Mouse (Mus musculus) 3T3-L1 (cell line): ENCODE measurements at regions not wholly inside any gene's neighbourhood (a gene's known extent, or its start where the extent isn't known, plus 50 kb on each side); places are given as distances from the start of the nearest gene placed in this dataset.

Source experiments
- DNase-seq: peaks from one replicate; pipeline ENCODE4 v3.0.0-alpha.2; 2015; ENCODE audit warnings: low read depth, low spot score

DNA sequence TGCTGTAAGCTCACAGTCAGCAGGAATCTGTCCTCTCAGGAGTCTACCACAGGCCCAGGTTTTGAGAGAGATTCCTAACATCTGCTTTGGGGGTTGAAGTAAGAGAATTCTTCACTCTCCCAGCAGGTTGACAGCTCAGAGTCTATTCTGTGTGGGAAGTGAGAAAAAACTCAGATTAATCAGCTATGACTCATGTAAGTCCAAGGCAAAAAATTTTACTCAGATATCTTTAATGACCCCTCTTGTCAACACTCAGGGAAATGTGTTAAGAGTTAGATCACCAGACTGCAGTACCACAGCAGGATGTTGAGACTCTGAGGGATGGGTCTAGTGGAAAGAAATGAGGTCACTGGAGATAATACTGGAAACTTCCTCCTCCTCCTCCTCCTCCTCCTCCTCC lies 688.4 kb downstream of the Hs3st4 start:
- DNase-seq = no peak

DNA sequence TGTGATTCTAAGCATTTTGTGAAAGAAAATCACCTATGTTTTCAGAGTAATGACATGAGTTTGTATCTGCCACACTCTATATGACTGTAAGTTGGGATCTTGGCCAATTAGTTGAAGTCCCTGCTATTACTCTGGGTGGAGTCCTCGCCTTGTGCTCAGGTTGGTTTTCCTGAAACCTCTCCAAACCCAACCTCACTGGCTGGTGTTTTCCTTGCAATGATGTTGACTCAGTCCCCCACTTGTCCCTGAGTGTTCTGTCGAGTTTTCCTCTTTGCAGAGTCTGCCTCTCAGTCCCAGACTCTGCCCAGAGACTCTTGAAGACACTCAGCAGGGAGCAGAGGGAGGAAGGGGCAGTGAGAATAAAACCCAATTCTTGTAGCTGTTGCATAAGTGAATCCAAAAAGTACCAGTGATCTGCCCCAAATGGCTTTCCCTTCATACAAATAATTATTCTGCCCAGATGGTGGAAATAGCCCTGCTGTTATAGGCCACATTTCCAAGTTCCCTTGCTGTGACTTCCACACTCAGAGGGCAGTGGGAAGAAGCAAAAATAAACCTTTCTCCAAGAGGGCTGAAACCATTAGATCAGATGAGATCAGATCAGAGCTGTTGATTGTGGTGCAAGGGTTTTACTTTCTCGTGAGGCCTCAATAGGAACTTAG lies 694.3 kb downstream of the Hs3st4 start:
- no peak for DNase-seq

DNA sequence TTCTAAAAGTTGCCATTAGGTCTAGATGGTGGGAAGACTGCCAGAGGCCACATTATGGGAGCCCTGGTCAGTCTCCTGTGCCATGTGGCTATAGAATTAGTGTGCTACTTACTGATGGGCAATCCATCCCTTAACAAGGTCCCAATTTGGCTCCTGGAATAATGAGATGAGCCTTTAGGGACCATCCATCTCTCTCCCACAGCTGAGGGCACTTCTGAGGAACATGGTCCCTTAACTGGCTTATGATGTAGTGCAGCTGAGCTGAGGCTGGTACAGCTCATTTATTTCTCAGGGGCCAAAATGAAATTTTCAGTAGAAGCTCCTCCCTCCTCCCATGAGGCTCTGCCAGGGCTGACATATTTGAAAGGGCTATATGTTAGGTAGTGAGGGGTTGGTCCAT lies 697.9 kb downstream of the Hs3st4 start:
- DNase-seq = no peak

DNA sequence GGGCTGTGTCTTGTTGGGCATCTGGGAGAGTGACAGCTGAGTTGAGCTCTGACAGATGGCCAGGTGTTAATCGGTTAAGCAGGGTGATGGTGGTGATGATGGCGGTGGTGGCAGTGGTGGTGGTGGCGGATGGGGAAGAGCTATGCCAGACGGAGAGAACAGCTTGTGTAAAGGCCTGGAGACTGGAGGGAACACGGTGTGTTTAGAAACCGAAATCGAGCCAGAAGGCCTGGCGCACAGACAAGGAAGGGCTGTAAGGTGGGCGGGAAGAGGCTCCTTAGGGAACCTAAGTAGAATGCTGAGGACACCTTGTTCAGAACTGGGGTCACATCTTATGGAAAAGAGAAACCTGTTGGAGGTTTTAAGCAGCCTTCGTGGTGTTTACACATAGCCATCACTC lies 698.5 kb downstream of the Hs3st4 start:
- no peak for DNase-seq

DNA sequence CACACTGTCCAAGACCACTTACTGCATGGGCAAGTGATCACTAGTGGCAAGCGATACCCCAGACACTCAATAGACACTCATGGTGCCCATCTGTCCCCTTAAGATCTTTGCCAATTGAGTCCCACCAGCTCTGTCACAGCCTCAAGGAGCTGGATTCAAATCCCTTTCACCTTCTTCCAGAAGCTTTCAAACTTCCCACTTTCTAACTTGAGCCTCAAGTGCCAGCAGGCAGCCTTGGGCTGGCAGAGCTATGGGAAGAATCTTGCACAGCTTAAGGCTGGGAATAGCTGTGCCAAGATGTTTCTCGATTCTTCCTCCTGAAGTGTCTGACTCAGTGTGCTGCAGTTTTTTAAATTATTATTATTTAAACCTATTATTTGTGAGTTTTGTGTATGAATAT lies 699.2 kb downstream of the Hs3st4 start:
- DNase-seq = no peak

DNA sequence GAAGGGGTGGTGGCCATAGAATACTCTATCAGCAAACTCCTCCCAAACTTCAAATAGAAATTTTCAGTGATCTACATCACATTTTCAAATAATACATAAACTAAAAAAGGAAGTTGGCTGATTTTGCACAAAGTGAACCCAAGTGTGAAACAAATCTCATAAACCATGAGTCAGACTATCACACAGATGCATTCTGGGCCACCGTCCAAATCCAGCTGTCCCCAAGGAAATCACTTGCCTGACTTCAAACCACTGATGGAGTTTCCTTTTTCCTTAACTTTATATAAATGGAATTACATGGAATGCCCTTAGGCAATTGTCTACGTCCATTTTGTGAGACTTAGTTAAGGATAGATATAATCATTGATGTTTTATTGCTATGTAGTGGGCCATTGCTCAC lies 702.8 kb downstream of the Hs3st4 start:
- DNase-seq = peak; percentile 33

DNA sequence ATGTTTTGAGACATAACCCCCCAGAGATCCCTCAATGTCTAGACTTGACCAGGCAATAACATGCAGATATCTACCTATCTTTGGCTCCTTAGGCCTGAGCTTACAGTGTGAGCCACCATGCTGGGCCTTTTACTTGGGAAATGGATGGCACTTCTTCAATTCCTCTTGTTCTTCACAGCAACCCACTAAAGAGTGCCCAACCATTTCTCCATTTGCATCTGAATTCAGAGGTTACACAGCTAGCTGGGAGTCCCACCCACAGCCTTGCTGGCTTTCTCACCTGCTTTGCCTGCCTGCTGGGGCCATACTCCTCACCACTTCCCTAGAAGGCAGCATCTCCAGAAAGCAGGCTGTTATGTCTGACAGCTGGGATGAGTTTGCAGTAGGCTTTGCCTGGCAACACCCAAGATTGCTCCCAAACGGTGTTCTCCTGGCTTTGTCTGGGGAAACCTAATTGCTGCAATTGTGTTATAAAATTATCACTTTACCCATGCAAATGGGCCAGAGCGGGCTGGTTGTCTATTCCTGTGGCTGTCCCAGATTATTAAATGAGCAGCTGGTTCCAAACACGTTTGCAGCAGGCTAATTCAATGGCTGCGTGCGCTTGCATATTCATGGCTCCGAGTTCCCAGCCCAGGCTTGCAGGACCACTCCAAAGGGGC lies 721.6 kb downstream of the Hs3st4 start:
- DNase-seq = no peak

DNA sequence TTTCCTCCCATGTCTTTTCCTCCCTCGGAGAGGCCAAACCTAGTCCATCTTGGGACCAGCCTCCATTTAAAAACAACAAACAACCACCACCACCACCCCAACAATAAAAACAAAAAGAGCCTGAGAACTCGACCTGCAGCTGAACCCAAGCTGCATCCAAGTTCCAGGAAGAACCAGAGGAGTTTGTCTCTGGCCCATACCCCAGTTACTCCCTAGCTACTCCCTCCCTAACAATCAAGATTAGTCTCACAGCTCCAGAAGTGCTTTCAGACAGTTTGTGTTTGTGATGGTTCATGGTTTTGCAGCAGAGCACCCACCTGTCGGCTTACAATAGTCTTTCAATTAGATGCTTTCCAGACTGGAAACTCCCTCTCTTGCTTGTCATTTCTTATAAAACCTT lies 724.5 kb downstream of the Hs3st4 start:
- no peak for DNase-seq

DNA sequence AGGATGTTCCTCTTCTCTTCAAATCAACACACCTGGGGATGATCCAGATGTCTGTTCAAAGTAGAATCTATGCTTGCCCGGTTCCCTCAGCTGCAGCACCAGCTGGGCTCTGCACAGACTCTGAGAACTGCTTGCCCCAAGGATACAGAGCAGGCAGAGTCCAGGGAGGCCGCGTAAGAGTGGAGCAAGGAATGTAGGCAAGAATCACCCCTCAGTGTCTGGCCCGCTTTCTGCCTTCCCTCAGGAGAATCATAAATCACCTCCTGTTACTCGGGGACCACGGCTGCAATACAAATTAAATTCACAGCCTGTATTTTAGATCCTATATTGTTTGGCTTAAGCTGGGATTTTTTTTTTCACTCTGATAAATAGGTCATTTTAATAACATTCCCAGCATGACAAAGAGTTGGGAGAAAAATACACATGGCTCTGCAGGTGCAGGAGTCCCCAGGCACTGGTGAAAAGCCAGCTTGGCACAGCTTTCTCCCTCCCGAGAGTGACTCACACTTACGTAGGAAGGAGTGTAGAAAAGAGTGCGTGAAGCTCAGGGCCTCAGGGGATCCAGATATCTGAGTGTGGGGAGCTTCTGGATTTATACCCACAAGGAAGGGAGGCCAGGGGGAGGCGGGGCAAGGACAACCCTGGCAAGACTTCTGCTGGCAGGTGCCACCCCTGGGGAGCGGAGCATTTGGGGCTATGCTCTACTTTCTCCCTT lies 726.3 kb downstream of the Hs3st4 start:
- no peak for DNase-seq

DNA sequence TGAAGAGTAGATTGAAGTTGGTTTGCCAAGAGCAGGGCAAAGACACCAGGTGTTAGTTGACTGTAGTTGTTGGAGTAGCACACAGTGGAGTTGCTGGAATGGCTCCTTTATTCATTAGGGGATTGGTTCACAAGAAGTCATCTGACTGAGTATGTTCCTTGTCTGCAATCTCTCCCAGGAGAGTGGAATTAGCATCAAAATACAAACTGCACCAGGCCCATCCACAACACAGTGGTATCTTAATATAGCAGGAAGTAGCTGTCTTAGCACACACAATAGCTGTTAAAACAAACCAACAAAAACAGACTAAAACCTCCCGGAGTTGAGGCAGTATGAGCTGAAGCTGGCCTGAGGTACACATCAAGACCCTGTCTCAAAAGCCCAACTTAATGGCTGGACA lies 723.5 kb upstream of the Kdm8 start:
- DNase-seq = no peak

DNA sequence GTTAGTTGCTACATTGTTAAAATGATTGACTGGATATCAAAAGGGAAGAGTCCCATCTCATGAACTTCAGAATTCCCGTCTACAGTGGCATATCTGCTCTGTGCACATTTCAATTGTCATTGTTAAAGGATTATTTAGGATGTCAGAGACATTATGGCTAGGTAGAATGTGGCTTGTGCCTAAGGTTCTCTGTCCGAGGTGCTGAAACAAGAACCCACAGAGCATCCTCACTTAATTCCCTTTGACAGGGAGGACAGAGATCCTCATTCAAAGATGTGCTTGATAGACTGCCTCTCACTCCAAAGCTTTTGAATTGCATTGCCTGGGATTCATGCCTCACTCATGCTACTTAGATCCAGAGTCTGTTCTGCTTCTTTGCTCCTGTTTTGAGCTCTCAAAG lies 702.4 kb upstream of the Kdm8 start:
- DNase-seq = peak; percentile 4

DNA sequence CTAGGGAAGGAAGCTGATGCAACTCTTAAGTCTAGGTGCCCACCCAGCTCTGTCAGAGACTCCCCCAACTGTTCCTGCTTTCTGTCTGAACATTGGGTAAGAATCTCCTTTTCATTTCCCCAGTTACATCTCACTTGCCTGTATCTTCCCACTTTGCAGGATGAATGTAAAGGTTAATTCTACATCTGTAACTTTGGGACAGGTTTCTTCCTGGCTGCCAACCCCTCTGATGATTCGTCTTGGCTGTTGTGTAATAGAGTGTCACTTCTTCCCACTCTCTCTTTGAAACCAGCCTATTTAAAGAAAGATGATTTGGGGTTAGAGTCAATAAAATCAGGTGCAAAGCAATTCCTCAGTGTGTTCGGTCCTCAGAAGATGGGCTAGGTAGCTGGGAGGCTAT lies 698.2 kb upstream of the Kdm8 start:
- no peak for DNase-seq

DNA sequence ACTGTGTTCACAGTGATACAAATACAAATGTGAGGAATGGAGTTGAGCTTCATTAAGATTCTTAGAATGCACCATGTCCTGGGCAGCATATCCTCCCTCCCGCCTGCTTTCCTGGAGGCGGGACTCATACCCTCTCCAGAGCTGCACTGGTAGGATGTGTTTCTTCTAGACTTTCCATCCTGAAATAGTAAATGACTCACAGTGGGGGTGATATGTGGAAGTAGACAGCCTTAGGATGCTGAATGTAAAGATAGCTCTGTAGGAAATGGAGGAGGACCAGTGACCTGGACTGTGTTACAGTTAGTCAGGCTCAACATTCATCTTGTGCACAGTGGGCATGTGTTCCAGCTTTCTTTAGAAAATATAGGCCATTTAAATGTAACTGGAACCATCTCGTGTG lies 696.1 kb upstream of the Kdm8 start:
- DNase-seq = no peak

DNA sequence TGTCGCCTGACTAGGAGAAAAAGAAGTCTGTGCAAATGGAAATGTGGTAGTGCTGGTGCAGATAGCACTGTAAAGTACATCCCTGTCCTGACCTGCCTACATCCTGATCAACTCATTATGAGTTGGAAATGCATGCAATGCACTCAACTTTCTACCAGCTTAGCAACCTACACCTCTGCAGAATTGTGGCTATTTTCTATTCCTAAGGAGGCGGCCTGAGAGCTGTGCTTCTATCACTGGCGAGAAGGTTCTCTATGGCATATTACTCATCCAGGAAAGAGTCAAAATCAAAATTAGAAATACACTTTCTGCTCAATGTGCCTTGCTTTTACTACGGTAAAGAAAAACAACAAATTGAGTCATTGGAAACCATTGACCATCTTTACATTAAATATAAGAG lies 685.4 kb upstream of the Kdm8 start:
- no peak for DNase-seq

DNA sequence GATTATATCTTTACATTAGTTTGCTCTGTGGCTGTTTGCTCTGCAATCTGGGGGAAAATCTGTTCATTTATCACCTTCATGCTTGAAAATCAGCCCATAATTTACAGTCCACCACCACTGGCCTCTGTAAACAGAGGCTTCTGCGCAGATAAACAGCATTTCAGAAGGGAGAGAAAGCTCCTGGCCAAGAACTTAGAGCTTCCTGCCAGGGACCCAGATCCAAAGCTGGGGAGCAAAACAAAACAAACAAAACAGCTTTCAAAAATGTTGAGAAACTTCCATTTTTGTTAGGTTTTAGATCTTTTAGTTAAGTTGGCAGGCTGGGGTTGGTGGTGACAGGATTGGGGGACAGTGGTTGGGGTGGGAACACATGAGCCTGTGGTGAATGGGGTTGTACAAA lies 666.7 kb upstream of the Kdm8 start:
- DNase-seq = no peak

DNA sequence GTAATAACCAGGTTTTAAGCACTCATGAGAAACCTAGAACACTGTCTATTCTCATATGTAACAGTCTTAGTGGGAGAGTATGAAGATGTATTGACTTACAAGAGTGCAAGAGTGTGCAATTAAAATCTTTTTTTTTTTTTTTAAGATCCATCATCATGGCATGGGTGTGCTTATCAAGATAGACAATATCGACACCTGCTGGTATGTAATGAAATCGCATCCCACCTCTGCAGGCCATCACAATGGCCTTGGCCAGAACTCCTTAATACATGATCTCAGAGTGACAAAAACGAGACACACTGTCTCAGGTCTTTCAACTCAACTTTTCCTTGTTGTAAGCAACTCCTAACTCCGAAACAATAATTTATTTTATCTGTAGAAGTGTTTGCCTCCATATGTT lies 661.7 kb upstream of the Kdm8 start:
- DNase-seq = peak; percentile 1

DNA sequence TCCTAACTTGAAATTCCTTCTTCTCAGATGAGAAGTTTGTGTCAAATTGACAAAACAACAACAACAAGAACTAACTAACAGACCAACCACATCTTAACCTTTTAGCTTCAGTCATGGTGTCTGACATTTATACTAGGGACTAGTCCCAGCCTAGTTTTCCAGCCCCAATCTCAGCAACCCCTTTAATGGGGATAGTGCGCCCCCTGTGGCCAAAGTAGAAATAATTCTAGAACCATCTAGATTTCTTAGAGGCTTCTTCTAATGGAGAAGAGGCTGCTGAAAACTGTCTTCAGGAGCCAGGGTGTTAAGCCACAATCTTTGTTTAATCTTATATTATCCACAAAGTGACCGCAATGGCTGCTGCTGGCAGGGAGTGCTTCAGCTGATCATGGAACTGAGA lies 659.5 kb upstream of the Kdm8 start:
- DNase-seq = no peak

DNA sequence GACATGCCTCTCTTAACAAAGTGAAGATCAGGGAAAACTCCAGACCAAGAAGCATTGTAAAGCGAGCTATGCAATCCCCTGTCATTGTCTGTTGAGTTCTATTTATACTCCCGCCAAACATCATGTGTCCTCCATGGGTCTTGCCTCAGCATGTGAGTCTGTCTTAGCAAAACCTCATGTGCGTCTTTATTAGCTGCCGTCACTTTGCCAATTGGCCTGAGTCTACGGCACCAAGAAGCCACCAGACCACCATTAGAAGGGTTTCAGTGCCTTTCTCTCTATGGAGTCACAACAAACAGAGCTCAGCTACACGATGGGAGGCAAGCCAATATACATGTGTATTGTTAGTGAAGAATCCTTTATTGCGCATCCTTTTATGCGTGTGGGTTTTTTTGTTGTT lies 658.6 kb upstream of the Kdm8 start:
- no peak for DNase-seq

DNA sequence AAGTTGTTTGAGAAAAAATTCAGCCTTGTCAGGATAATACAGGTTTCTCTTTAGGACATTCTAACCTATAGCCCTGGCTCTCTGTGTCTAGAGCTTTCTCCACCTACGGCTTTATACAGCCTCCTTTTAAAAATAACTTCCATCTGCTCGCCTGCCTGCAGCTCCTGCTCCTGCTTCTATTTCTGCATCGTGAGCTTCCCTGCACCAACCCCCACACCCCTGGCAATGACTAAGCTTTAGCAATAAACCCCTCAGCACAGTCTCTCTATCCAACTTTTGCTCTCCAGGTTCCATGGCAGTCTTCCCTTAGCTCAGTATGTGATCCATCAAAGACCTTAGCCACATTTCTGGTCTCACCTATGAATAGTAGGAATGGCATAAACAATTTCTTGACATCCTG lies 655.7 kb upstream of the Kdm8 start:
- no peak for DNase-seq

DNA sequence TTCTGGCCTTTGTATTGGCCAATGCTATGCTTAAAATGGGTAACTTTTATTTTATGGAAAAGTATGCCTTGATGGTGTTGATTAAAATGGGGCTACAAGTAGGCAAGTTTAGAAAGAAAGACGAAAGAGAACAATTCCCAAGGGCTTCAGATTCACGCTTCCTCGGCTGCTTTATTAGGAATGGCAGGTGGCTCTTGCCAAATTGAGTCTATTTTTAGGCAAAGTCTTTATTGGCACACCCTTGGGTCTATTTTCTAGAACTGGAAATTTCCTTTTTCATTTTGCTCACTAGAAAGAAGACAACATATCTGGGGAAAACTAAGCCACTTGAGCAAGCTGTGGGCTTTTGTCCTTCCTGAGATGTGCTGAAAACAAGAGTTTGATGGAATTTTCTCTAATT lies 641.4 kb upstream of the Kdm8 start:
- no peak for DNase-seq

DNA sequence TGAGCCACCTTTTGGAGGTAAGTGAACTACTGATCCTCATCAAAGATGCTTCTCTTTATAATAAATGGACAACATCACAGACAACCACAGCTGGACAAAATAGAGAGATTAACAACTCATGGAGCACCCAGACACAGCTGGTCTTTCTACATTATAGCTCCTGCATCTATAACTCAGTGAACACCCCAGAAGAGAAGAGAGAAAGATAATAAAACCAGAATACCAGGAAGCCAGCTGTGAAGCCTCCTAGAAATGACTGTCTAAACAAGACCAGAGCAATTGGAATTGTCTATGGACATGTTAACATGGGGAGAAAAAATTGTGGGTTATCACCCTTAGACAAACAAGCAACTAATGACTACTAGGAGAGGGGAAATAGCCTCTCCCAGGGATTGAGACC lies 609.8 kb upstream of the Kdm8 start:
- DNase-seq = no peak

DNA sequence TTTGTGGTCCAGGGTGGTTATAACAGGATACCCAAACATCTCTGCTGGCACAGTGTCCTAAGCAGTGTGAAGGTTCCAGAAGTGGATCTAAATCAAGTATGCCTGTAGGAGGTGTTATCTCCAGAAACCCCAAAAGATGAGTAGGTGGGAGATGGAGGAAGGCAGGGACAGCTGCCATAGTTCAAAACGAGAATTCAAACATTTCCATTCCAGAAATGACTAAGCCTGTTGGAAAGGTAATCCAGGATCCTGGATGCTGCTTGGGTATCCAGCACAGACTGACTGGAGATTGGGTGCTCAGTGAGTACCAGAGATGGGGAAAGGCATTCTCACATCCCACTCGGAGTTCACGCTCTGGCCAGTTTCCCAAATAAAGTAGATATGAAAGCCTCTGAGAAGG lies 607.9 kb upstream of the Kdm8 start:
- DNase-seq = no peak

DNA sequence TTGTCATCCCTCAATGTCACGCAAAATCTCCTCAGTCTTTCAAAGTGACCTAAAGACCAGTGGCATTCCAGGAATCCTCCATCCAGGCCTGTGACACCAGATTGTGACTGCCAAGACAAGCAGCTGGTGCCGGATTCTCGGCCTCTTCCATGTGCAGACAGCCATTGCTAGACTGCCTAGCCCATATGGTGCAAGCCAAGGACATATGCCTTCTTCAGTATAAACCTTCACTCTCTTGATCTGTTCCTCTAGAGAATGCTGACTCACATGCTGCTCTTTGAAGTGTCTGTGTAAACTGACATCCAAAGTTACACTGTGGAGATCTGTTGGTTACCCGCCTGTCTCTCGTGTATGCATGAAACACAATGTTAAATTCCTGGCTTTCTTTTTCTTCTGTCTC lies 589.4 kb upstream of the Kdm8 start:
- no peak for DNase-seq
